Mouse (Mus musculus) splenic B cell, adult 2 months (primary cell): Measurements from ENCODE around the gene H2-DMb2.

ENCODE experiments used
- DNase-seq: peaks from one replicate; pipeline ENCODE4 v3.0.0-alpha.2; 2011; ENCODE audit warnings: low read depth, low spot score
- H3K27me3 ChIP-seq: 2 replicates; pipeline ENCODE4 v1.6.1; 2012; ENCODE audit warnings: mild to moderate bottlenecking, low read length, moderate library complexity, mixed read lengths; ENCODE audit not compliant: control insufficient read depth, poor library complexity, insufficient read depth, severe bottlenecking
- H3K36me3 ChIP-seq: 2 replicates; pipeline ENCODE4 v1.6.1; 2012; ENCODE audit warnings: mild to moderate bottlenecking, low read length, moderate library complexity, mixed read lengths; ENCODE audit not compliant: control insufficient read depth, poor library complexity, insufficient read depth, severe bottlenecking

Gene H2-DMb2

GRCm38 (mm10) chr17:34143033-34143432 is at the start of gene H2-DMb2:
Gene H2-DMb2, plus strand, starts transcription at chr17:34143307.
- peak; percentile 98 for DNase-seq
- Histone ChIP-seq H3K27me3 (no peaks in the 10 kb centered on the region), H3K36me3 (peaks cover 23% of the 10 kb centered on the region)

GRCm38 (mm10) chr17:34094283-34095035 is 48.6 kb upstream of the H2-DMb2 start:
- H3K27me3 ChIP-seq: no peaks in the 10 kb centered on the region
- peaks cover 16% of the 10 kb centered on the region for H3K36me3 ChIP-seq
- DNase-seq: peak; percentile 55

GRCm38 (mm10) chr17:34096497-34097010 is 46.6 kb upstream of the H2-DMb2 start:
- peaks cover 16% of the 10 kb centered on the region for H3K36me3 ChIP-seq
- no peak for DNase-seq
- H3K27me3 ChIP-seq: no peaks in the 10 kb centered on the region

- DNase-seq: peak; percentile 84
- peaks cover 16% of the 10 kb centered on the region for H3K36me3 ChIP-seq
- H3K27me3 ChIP-seq: no peaks in the 10 kb centered on the region
Observed at GRCm38 (mm10) chr17:34097272-34097671, 45.8 kb upstream of the H2-DMb2 start.

- H3K27me3 ChIP-seq: no peaks in the 10 kb centered on the region
- H3K36me3 ChIP-seq: peaks cover 15% of the 10 kb centered on the region
- peak; percentile 68 for DNase-seq
Observed at GRCm38 (mm10) chr17:34098709-34099479, 44.2 kb upstream of the H2-DMb2 start.

- peaks cover 12% of the 10 kb centered on the region for H3K36me3 ChIP-seq
- no peak for DNase-seq
- no peaks in the 10 kb centered on the region for H3K27me3 ChIP-seq
Observed at GRCm38 (mm10) chr17:34099531-34099930, 43.6 kb upstream of the H2-DMb2 start.

GRCm38 (mm10) chr17:34101185-34101584 is 41.9 kb upstream of the H2-DMb2 start:
- Histone ChIP-seq H3K36me3 (peaks cover under 1% of the 10 kb centered on the region; the same call in 1 of the 2 replicates), H3K27me3 (no peaks in the 10 kb centered on the region)
- DNase-seq: no peak

- peak; percentile 96 for DNase-seq
- Histone ChIP-seq H3K27me3 (no peaks in the 10 kb centered on the region), H3K36me3 (no peaks in the 10 kb centered on the region)
Observed at GRCm38 (mm10) chr17:34101604-34102032, 41.5 kb upstream of the H2-DMb2 start.

- Histone ChIP-seq H3K27me3 (no peaks in the 10 kb centered on the region), H3K36me3 (no peaks in the 10 kb centered on the region)
- DNase-seq: peak; percentile 75
Observed at GRCm38 (mm10) chr17:34102831-34103230, 40.3 kb upstream of the H2-DMb2 start.

- Histone ChIP-seq H3K36me3 (no peaks in the 10 kb centered on the region), H3K27me3 (no peaks in the 10 kb centered on the region)
- peak; percentile 53 for DNase-seq
Observed at GRCm38 (mm10) chr17:34104804-34105203, 38.3 kb upstream of the H2-DMb2 start.

GRCm38 (mm10) chr17:34106555-34106954 is 36.6 kb upstream of the H2-DMb2 start:
- H3K36me3 ChIP-seq: peaks cover 6% of the 10 kb centered on the region; the same call in 1 of the 2 replicates
- no peak for DNase-seq
- no peaks in the 10 kb centered on the region for H3K27me3 ChIP-seq

- Histone ChIP-seq H3K36me3 (peaks cover 12% of the 10 kb centered on the region), H3K27me3 (no peaks in the 10 kb centered on the region)
- DNase-seq: no peak
Observed at GRCm38 (mm10) chr17:34107109-34107867, 35.8 kb upstream of the H2-DMb2 start.

- no peaks in the 10 kb centered on the region for H3K27me3 ChIP-seq
- no peak for DNase-seq
- peaks cover 24% of the 10 kb centered on the region for H3K36me3 ChIP-seq
Observed at GRCm38 (mm10) chr17:34108460-34108859, 34.6 kb upstream of the H2-DMb2 start.

- Histone ChIP-seq H3K36me3 (peaks cover 30% of the 10 kb centered on the region), H3K27me3 (no peaks in the 10 kb centered on the region)
- peak; percentile 72 for DNase-seq
Observed at GRCm38 (mm10) chr17:34109038-34109805, 33.9 kb upstream of the H2-DMb2 start.
